Mouse (Mus musculus) embryonic fibroblast, embryonic 13.5 days (primary cell): ENCODE measurements around the gene Ppfibp1.

ENCODE experiments used
- CTCF ChIP-seq: IDR thresholded peaks from 2 replicates; pipeline ENCODE4 v1.5.1; 2011; ENCODE audit warnings: mild to moderate bottlenecking, control low read depth, low read length, moderate library complexity, borderline replicate concordance; ENCODE audit not compliant: insufficient read depth
- POLR2A ChIP-seq: IDR thresholded peaks from 2 replicates; pipeline ENCODE4 v1.6.1; 2011; ENCODE audit warnings: low read depth, mild to moderate bottlenecking, control low read depth, low read length, moderate library complexity

- no peak for TF ChIP-seq CTCF
- TF ChIP-seq POLR2A, result no peak
Observed at GRCm38 (mm10) chr6:146844867-146845266, 43.4 kb upstream of the Ppfibp1 start.
